In genomic region chr19:26249751-26250150, GRCm38 (mm10) we compare ENCODE assay signal across 18 mouse cellular contexts.
DNase-seq lines count a peak whose midpoint lies in the region; ATAC-seq and TF ChIP-seq lines count a peak whose summit lies in the region.
"Had no signal": no experiment of that assay in that cellular context is flagged by ENCODE, and none has a peak within 500 bp of the region (broad histone marks: within the 10 kb centered on the region; RNA-seq: fewer than 3 reads in every experiment).

No protein-coding gene starts in this region.

- WGBS in cerebellum, adult 2 months, result 80% methylated on average over 6 of the region's 6 CpGs

- H3K27ac ChIP-seq in cerebellum, adult 2 months (ENCODE audit: insufficient read depth, low read length), result no peak overlapping the region
- H3K27ac ChIP-seq: hindbrain, embryonic 15.5 days; midbrain, embryonic 15.5 days had no signal

- no peak overlapping the region for H3K4me3 ChIP-seq in cerebellum, adult 2 months (replicated peaks; ENCODE audit: insufficient read depth, low read depth, low read length)
- H3K4me3 ChIP-seq: erythroblast, embryonic 14.5 days; hindbrain, embryonic 15.5 days; midbrain, embryonic 15.5 days had no signal

- no peaks in the 10 kb centered on the region for H3K27me3 ChIP-seq in cerebellum, adult 2 months (ENCODE audit: control insufficient read depth, insufficient read depth, low read length)
- H3K27me3 ChIP-seq: hindbrain, embryonic 15.5 days; midbrain, embryonic 15.5 days had no signal

- no peak for TF ChIP-seq POLR2A in cerebellum, adult 2 months (IDR thresholded peaks at IDR 0.05; ENCODE audit: borderline replicate concordance, insufficient read depth, low read length)

- ATAC-seq in megakaryocyte-erythroid progenitor cell, adult 5-6 weeks (replicated peaks; ENCODE audit: low FRiP score, low TSS enrichment, poor library complexity, severe bottlenecking), result no peak
- ATAC-seq: CD4-positive, CD25-positive, alpha-beta regulatory T cell, adult 4 months; midbrain, embryonic 15.5 days had no signal

- TF ChIP-seq CTCF in cerebellum, adult 2 months (IDR thresholded peaks at IDR 0.05; ENCODE audit: borderline replicate concordance, insufficient read depth, low read depth, low read length), result no peak

- DNase-seq in frontal cortex, adult 2 months (ENCODE audit: extremely low spot score in 1 of 2, low spot score in 1 of 2), result peak; percentile 62 to 75
- DNase-seq in layer of hippocampus, adult 11-12 months (ENCODE audit: low spot score), result peak; percentile 43
- peak; percentile 32 to 40 for DNase-seq in left cerebral cortex, adult 18-20 months (ENCODE audit: low spot score in 2 of 2)
- peak; percentile 46 to 73 for DNase-seq in right cerebral cortex, postnatal 10 days (ENCODE audit: low spot score in 2 of 2)
- no peak for DNase-seq in thymus, postnatal 10 days (ENCODE audit: low spot score in 2 of 2)
- DNase-seq in cerebellum, adult 2 months, result no peak
- no peak for DNase-seq in urinary bladder, adult 2 months (ENCODE audit: low spot score)
- DNase-seq: adrenal gland, adult 8-10 months; cerebellum, postnatal 14 days; kidney, adult 11 months; kidney, postnatal 4 days; liver; lung, adult 2 months had no signal

- no peaks in the 10 kb centered on the region for H3K4me1 ChIP-seq in cerebellum, adult 2 months (ENCODE audit: control insufficient read depth, insufficient read depth, low read length)
- H3K4me1 ChIP-seq: hindbrain, embryonic 15.5 days; midbrain, embryonic 15.5 days had no signal

Comparison
In these comparisons a context has a peak if more than half of its experiments do, and no peak if none do; other contexts are left out.
1. DNase-seq: peak in frontal cortex, adult 2 months (2 of 2), layer of hippocampus, adult 11-12 months (single experiment), left cerebral cortex, adult 18-20 months (2 of 2) and right cerebral cortex, postnatal 10 days (2 of 2); none in thymus, postnatal 10 days (0 of 2), cerebellum, adult 2 months (0 of 2) and urinary bladder, adult 2 months (single experiment).